17 mouse cellular contexts compared by ENCODE assay signal in the genomic region with DNA sequence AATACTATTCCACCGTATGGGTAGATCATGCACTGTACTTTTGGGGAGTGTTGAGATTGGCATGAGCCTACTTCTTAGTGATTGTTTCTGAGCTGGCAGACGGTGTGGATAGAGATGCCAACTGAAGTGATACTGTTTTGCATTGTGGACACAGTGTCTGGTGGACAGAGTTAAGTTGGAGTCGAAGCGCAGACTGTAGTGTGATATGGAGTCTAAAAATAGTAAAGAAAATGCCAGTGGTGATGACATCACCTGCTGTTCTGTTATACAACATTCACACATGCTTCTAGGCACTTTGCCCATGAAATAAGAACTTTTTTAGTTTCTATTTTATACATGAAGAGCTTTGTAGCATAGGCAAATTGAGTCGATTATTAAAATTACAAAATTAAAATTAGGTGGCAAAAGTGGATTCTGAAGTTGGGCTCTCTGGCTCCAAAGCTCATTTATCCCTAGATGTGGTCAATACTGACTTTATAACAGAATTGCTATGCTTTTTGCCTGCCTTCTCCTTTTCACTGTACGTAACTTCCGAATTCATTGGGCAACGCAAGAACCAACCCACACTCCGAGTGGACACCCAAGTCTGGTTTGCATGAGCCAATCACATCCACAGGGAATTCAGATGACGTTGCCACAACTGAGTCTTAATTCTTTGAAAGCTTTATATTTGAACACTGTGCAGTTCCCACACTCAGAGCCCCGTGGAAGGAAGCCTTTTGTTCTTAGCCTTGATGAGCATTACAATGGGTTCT. TPM values are rescaled to one million over a fixed set of nuclear protein-coding genes. Genes with fewer than 3 reads are reported as not detected.
DNase-seq lines count a peak whose midpoint lies in the region; ATAC-seq lines count a peak whose summit lies in the region.
"Had no signal": no experiment of that assay in that cellular context is flagged by ENCODE, and none has a peak within 500 bp of the region (broad histone marks: within the 10 kb centered on the region; RNA-seq: fewer than 3 reads in every experiment).

No protein-coding gene starts in this region.

- peak overlapping the region; percentile 50; the same call in 1 of the 2 replicates for H3K27ac ChIP-seq in heart, embryonic 11.5 days (ENCODE audit: low read depth, low read length)
- H3K27ac ChIP-seq in forebrain, embryonic 15.5 days (replicated peaks) = no peak overlapping the region
- H3K27ac ChIP-seq in kidney, embryonic 16.5 days (ENCODE audit: low read length) = no peak overlapping the region
- H3K27ac ChIP-seq: hindbrain, postnatal 0 days; liver, embryonic 14.5 days had no signal

- H3K4me1 ChIP-seq in heart, embryonic 11.5 days (ENCODE audit: control insufficient read depth, insufficient read depth, low read length) = peaks cover 3% of the 10 kb centered on the region; the same call in 1 of the 2 replicates
- H3K4me1 ChIP-seq in forebrain, embryonic 15.5 days = peaks cover 3% of the 10 kb centered on the region
- H3K4me1 ChIP-seq in kidney, embryonic 16.5 days (ENCODE audit: insufficient read depth, low read length) = peaks cover under 1% of the 10 kb centered on the region; the same call in 1 of the 2 replicates

- H3K4me3 ChIP-seq in heart, embryonic 11.5 days (ENCODE audit: low read depth, low read length) = no peak overlapping the region
- H3K4me3 ChIP-seq in forebrain, embryonic 15.5 days = no peak overlapping the region
- no peak overlapping the region for H3K4me3 ChIP-seq in kidney, embryonic 16.5 days (ENCODE audit: low read length)
- H3K4me3 ChIP-seq: erythroblast, embryonic 14.5 days; myocyte had no signal

- H3K9ac ChIP-seq in heart, embryonic 11.5 days (ENCODE audit: low read depth, low read length) = no peak overlapping the region
- H3K9ac ChIP-seq in forebrain, embryonic 15.5 days (replicated peaks) = no peak overlapping the region
- H3K9ac ChIP-seq in kidney, embryonic 16.5 days (replicated peaks; ENCODE audit: low read length) = no peak overlapping the region
- H3K9ac ChIP-seq: liver, embryonic 14.5 days had no signal

- 65% methylated on average over 11 of the region's 11 CpGs for WGBS in heart, embryonic 11.5 days (ENCODE audit: insufficient replicate concordance)
- WGBS in forebrain, embryonic 15.5 days = 76% methylated on average over 11 of the region's 11 CpGs
- 84% methylated on average over 11 of the region's 11 CpGs for WGBS in kidney, embryonic 16.5 days

- H3K27me3 ChIP-seq in heart, embryonic 11.5 days (ENCODE audit: control insufficient read depth, insufficient read depth, low read length) = no peaks in the 10 kb centered on the region
- no peaks in the 10 kb centered on the region for H3K27me3 ChIP-seq in forebrain, embryonic 15.5 days
- H3K27me3 ChIP-seq in kidney, embryonic 16.5 days (ENCODE audit: insufficient read depth, low read length) = no peaks in the 10 kb centered on the region
- H3K27me3 ChIP-seq: Patski had no signal

- H3K36me3 ChIP-seq in heart, embryonic 11.5 days (ENCODE audit: control insufficient read depth, insufficient read depth, low read length) = no peaks in the 10 kb centered on the region
- H3K36me3 ChIP-seq in forebrain, embryonic 15.5 days = no peaks in the 10 kb centered on the region
- H3K36me3 ChIP-seq in kidney, embryonic 16.5 days (ENCODE audit: insufficient read depth, low read length) = no peaks in the 10 kb centered on the region

- intact Hi-C loops in left cerebral cortex, postnatal 25 days (cut with DNase I) = loop anchor here (5.0 kb wide), 1 partner anchor 42 kb away; no protein-coding TSS in a partner anchor

- peak; percentile 35 for DNase-seq in gastrocnemius, adult 18-20 months (ENCODE audit: low spot score)
- no peak for DNase-seq in gastrocnemius, adult 8-10 months (ENCODE audit: low spot score in 2 of 2)
- peak; percentile 45 for DNase-seq in NIH3T3 (ENCODE audit: low read depth)
- DNase-seq in left cerebral cortex, postnatal 25 days (ENCODE audit: low spot score in 2 of 2) = peak; percentile 10 to 78
- DNase-seq: adrenal gland, postnatal 25 days; cerebellum, adult 11-12 months; embryo, embryonic 11 days; gastrocnemius, postnatal 25 days; kidney, postnatal 10 days had no signal

- H3K9me3 ChIP-seq in heart, embryonic 11.5 days (replicated peaks; ENCODE audit: control insufficient read depth, low read length) = no peaks in the 10 kb centered on the region
- no peaks in the 10 kb centered on the region for H3K9me3 ChIP-seq in forebrain, embryonic 15.5 days
- H3K9me3 ChIP-seq in kidney, embryonic 16.5 days (ENCODE audit: low read length) = no peaks in the 10 kb centered on the region

- no peak overlapping the region for H3K4me2 ChIP-seq in heart, embryonic 11.5 days
- no peak overlapping the region for H3K4me2 ChIP-seq in forebrain, embryonic 15.5 days (replicated peaks)
- H3K4me2 ChIP-seq in kidney, embryonic 16.5 days (replicated peaks; ENCODE audit: low read depth, low read length) = no peak overlapping the region

- no peak for ATAC-seq in heart, embryonic 11.5 days (replicated peaks; ENCODE audit: insufficient number of reproducible peaks, low FRiP score, low TSS enrichment)
- ATAC-seq in forebrain, embryonic 15.5 days (replicated peaks) = no peak
- no peak for ATAC-seq in kidney, embryonic 16.5 days (ENCODE audit: low FRiP score, low TSS enrichment)
- ATAC-seq: hindbrain, postnatal 0 days; Patski had no signal

RNA-seq across cellular contexts. Expression of a gene that starts 6.0 kb away (rescaled TPM):
- 10 to 100 TPM; 46.4 to 82.7 TPM for total RNA-seq in gastrocnemius, adult 18-20 months (2021)
- total RNA-seq in gastrocnemius, adult 8-10 months (2022) = 10 to 100 TPM; 54.3 to 63.7 (median 56.8) TPM
- 49.6 and 58.9 TPM in 2 replicates for polyA plus RNA-seq in heart, embryonic 11.5 days (2014; fragmentation: Nextera tagmentation; extraction: Ambion mirVana)
- total RNA-seq in left cerebral cortex, postnatal 25 days (2021) = 100 to 1,000 TPM in 1 of 2 experiments, 10 to 100 TPM in 1; 93.6 to 105 TPM
- polyA plus RNA-seq in forebrain, embryonic 15.5 days (2015; fragmentation: Nextera tagmentation; extraction: Ambion mirVana) = 25.5 and 30.9 TPM in 2 replicates
- polyA plus RNA-seq in kidney, embryonic 16.5 days (2015; fragmentation: Nextera tagmentation; extraction: Ambion mirVana) = 146 and 147 TPM in 2 replicates

Comparison
In these comparisons a context has a peak if more than half of its experiments do, and no peak if none do; other contexts are left out.
1. DNase-seq: peak in gastrocnemius, adult 18-20 months (single experiment), NIH3T3 (single experiment) and left cerebral cortex, postnatal 25 days (2 of 2); none in gastrocnemius, adult 8-10 months (0 of 2).